Mouse (Mus musculus) heart, embryonic 16.5 days (tissue): ENCODE results near the gene Cdh22. TPM values are rescaled to one million over a fixed set of nuclear protein-coding genes. Genes with fewer than 3 reads are reported as not detected.

Experiments
- ATAC-seq: fragments of 200-750 bp; cut with Nextera tagmentation; replicated peaks from 2 replicates; pipeline ENCODE4 v1.8.0; 2017; ENCODE audit warnings: moderate number of reproducible peaks; ENCODE audit not compliant: insufficient read depth, low FRiP score; ENCODE audit errors: extremely low read depth
- H3K27ac ChIP-seq: fragments of 300-500 bp; sonication (generic); 2 replicates; pipeline ENCODE4 v1.5.1; 2014; ENCODE audit warnings: mild to moderate bottlenecking, low read length, control low read depth, moderate library complexity
- H3K27me3 ChIP-seq: fragments of 300-500 bp; sonication (generic); 2 replicates; pipeline ENCODE4 v1.6.1; 2014; ENCODE audit warnings: low read length, mixed read lengths; ENCODE audit not compliant: control insufficient read depth, insufficient read depth
- H3K36me3 ChIP-seq: fragments of 300-500 bp; sonication (generic); 2 replicates; pipeline ENCODE4 v1.6.1; 2014; ENCODE audit not compliant: control insufficient read depth, insufficient read depth
- H3K4me1 ChIP-seq: fragments of 300-500 bp; sonication (generic); 2 replicates; pipeline ENCODE4 v1.6.1; 2014; ENCODE audit warnings: low read length, mixed read lengths; ENCODE audit not compliant: control insufficient read depth, insufficient read depth
- H3K4me2 ChIP-seq: fragments of 300-500 bp; sonication (generic); 2 replicates; pipeline ENCODE4 v1.6.1; 2014; ENCODE audit warnings: low read depth, mild to moderate bottlenecking, control low read depth, low read length
- H3K4me3 ChIP-seq: fragments of 300-500 bp; sonication (generic); 2 replicates; pipeline ENCODE4 v1.5.1; 2014; ENCODE audit warnings: mild to moderate bottlenecking, control low read depth, low read length
- H3K9ac ChIP-seq: fragments of 300-500 bp; sonication (generic); 2 replicates; pipeline ENCODE4 v1.6.1; 2014; ENCODE audit warnings: low read length, control low read depth
- H3K9me3 ChIP-seq: fragments of 300-500 bp; sonication (generic); replicated peaks from 2 replicates; pipeline ENCODE4 v1.6.1; 2016; ENCODE audit warnings: low read length; ENCODE audit not compliant: control insufficient read depth
- WGBS: fragments of 180-500 bp; shearing (Covaris S2); extraction: QIAGEN DNeasy Blood & Tissue Kit; methylation state at CpG from one replicate; pipeline ENCODE4 v1.1.7; 2014; 5-methylcytosine and 5-hydroxymethylcytosine counted together
- polyA plus RNA-seq: library from polyadenylated mRNA; unstranded; fragments of >200 nt; fragmentation: Nextera tagmentation; extraction: Ambion mirVana; gene quantifications from 2 replicates; pipeline ENCODE4 v1.2.1, GENCODE M21; 2015

Gene Cdh22
- polyA plus RNA-seq, 1 experiment from 2014 or later = 0.11 TPM

GRCm38 (mm10) chr2:165102920-165103319 is 131.7 kb downstream of the Cdh22 start:
- ATAC-seq = no peak
- Histone ChIP-seq H3K4me3 (no peak overlapping the region), H3K27ac (no peak overlapping the region), H3K4me1 (no peaks in the 10 kb centered on the region), H3K9ac (no peak overlapping the region), H3K4me2 (no peak overlapping the region), H3K9me3 (no peaks in the 10 kb centered on the region), H3K36me3 (no peaks in the 10 kb centered on the region), H3K27me3 (peaks cover 61% of the 10 kb centered on the region)
- WGBS = 67% methylated on average over 3 of the region's 3 CpGs

- peaks cover 62% of the 10 kb centered on the region for H3K27me3 ChIP-seq
- no peak overlapping the region for H3K9ac ChIP-seq
- ATAC-seq = no peak
- no peaks in the 10 kb centered on the region for H3K36me3 ChIP-seq
- WGBS = 2% methylated on average over 6 of the region's 6 CpGs
- no peaks in the 10 kb centered on the region for H3K4me1 ChIP-seq
- no peak overlapping the region for H3K4me2 ChIP-seq
- H3K9me3 ChIP-seq = no peaks in the 10 kb centered on the region
- no peak overlapping the region for H3K4me3 ChIP-seq
- no peak overlapping the region for H3K27ac ChIP-seq
These were observed 133.9 kb downstream of the Cdh22 start for GRCm38 (mm10) chr2:165100749-165101148.

GRCm38 (mm10) chr2:165098861-165099260 is 135.8 kb downstream of the Cdh22 start:
- H3K9me3 ChIP-seq = no peaks in the 10 kb centered on the region
- peaks cover 58% of the 10 kb centered on the region for H3K27me3 ChIP-seq
- no peak overlapping the region for H3K9ac ChIP-seq
- H3K27ac ChIP-seq = no peak overlapping the region
- no peak overlapping the region for H3K4me2 ChIP-seq
- ATAC-seq = no peak
- no peak overlapping the region for H3K4me3 ChIP-seq
- no peaks in the 10 kb centered on the region for H3K36me3 ChIP-seq
- H3K4me1 ChIP-seq = no peaks in the 10 kb centered on the region
- WGBS = 65% methylated on average over 3 of the region's 3 CpGs

- no peaks in the 10 kb centered on the region for H3K4me1 ChIP-seq
- no peak for ATAC-seq
- no peaks in the 10 kb centered on the region for H3K9me3 ChIP-seq
- H3K27me3 ChIP-seq = peaks cover 59% of the 10 kb centered on the region
- H3K36me3 ChIP-seq = no peaks in the 10 kb centered on the region
- no peak overlapping the region for H3K9ac ChIP-seq
- 14% methylated on average over 10 of the region's 10 CpGs for WGBS
- H3K4me2 ChIP-seq = no peak overlapping the region
- H3K4me3 ChIP-seq = no peak overlapping the region
- no peak overlapping the region for H3K27ac ChIP-seq
These were observed 138.3 kb downstream of the Cdh22 start for GRCm38 (mm10) chr2:165096367-165096766.

- peaks cover 41% of the 10 kb centered on the region for H3K27me3 ChIP-seq
- ATAC-seq = no peak
- no peaks in the 10 kb centered on the region for H3K4me1 ChIP-seq
- H3K27ac ChIP-seq = no peak overlapping the region
- H3K36me3 ChIP-seq = no peaks in the 10 kb centered on the region
- H3K4me2 ChIP-seq = no peak overlapping the region
- no peak overlapping the region for H3K9ac ChIP-seq
- H3K9me3 ChIP-seq = no peaks in the 10 kb centered on the region
- no peak overlapping the region for H3K4me3 ChIP-seq
- 65% methylated on average over 7 of the region's 7 CpGs for WGBS
These were observed 142.3 kb downstream of the Cdh22 start for GRCm38 (mm10) chr2:165092393-165092792.

- H3K27ac ChIP-seq = no peak overlapping the region
- ATAC-seq = no peak
- H3K4me2 ChIP-seq = no peak overlapping the region
- H3K4me1 ChIP-seq = no peaks in the 10 kb centered on the region
- peaks cover 34% of the 10 kb centered on the region for H3K27me3 ChIP-seq
- no peak overlapping the region for H3K9ac ChIP-seq
- WGBS = 67% methylated on average over 8 of the region's 8 CpGs
- H3K36me3 ChIP-seq = no peaks in the 10 kb centered on the region
- no peak overlapping the region for H3K4me3 ChIP-seq
- no peaks in the 10 kb centered on the region for H3K9me3 ChIP-seq
These were observed 143.2 kb downstream of the Cdh22 start for GRCm38 (mm10) chr2:165091433-165091965.

GRCm38 (mm10) chr2:165090650-165091049 is 144.0 kb downstream of the Cdh22 start, which contains the start of gene 1700025C18Rik:
Gene 1700025C18Rik (minus strand): TSS chr2:165090750.
- Histone ChIP-seq H3K36me3 (no peaks in the 10 kb centered on the region), H3K9ac (no peak within 1 kb of the TSS), H3K27me3 (peaks cover 25% of the 10 kb centered on the region), H3K4me3 (no peak within 1 kb of the TSS), H3K27ac (no peak within 1 kb of the TSS), H3K4me2 (no peak within 1 kb of the TSS), H3K9me3 (no peaks in the 10 kb centered on the region), H3K4me1 (no peaks in the 10 kb centered on the region)
- ATAC-seq = no peak
- 76% methylated on average over 2 of the region's 2 CpGs for WGBS

- H3K4me3 ChIP-seq = no peak overlapping the region
- WGBS = 16% methylated on average over 14 of the region's 14 CpGs
- H3K4me2 ChIP-seq = no peak overlapping the region
- H3K9me3 ChIP-seq = no peaks in the 10 kb centered on the region
- no peaks in the 10 kb centered on the region for H3K36me3 ChIP-seq
- no peak overlapping the region for H3K27ac ChIP-seq
- H3K9ac ChIP-seq = no peak overlapping the region
- H3K27me3 ChIP-seq = peaks cover 18% of the 10 kb centered on the region
- H3K4me1 ChIP-seq = no peaks in the 10 kb centered on the region
- no peak for ATAC-seq
These were observed 145.2 kb downstream of the Cdh22 start for GRCm38 (mm10) chr2:165089470-165089869.

GRCm38 (mm10) chr2:165086634-165087033 is 148.0 kb downstream of the Cdh22 start:
- Histone ChIP-seq H3K27ac (no peak overlapping the region), H3K4me1 (no peaks in the 10 kb centered on the region), H3K9me3 (no peaks in the 10 kb centered on the region), H3K9ac (no peak overlapping the region), H3K27me3 (peaks cover 11% of the 10 kb centered on the region), H3K4me2 (no peak overlapping the region), H3K36me3 (no peaks in the 10 kb centered on the region), H3K4me3 (no peak overlapping the region)
- WGBS = 72% methylated on average over 4 of the region's 4 CpGs
- no peak for ATAC-seq
